Mouse (Mus musculus): ENCODE measurements around the gene Rwdd1.

Gene Rwdd1

DNA sequence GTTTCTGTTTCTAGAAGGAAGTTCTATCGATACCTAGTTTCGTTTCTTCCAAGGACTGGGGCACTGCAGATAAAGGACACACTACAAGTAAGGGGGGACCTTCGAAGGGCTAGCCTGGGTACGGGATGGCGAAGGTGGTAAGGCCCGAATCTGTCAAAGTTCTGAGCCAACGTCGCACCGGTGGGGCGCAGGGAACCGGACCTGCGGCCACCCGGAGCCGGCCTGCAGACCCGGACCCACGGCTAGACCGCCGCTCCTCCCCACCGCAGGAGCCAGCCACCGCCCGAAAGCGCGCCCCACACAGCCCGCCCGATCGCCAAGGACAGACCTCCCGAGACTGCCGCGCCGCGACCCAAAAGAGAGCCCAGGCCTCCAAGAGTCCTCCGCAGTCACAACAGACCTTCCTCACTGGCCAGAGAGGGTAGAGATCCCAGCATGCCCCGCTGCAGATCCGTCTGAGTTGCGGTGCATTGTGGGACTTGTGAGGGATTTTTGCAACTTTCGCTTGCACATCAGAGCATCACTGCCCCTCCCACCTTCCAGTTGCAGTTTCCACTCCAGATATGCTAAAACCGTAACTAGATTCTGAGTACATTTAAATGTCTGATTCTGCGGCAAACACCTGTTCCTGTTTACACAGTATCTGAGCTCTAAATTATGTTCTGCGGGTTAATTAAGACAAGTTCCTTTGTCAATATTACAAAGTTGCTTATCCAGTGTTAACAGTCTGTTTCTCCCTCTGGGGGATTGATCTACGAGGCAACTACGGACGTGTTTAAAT lies 68.4 kb downstream of the Rwdd1 start, which contains the start of gene Zup1:
Gene Zup1, minus strand, starts transcription at position 467 of the 781 bp plus-strand sequence.
- POLR2A ChIA-PET, result interaction anchor here in 2 of 4 experiments (0.5 to 2.7 kb wide), 6 partner anchors 9 to 134 kb away, joined by 3 to 15 read pairs (median 4); partner anchors contain the start of gene Rwdd1 (in 1 of the 2)
- CTCF ChIA-PET, result interaction anchor here in 1 of 4 experiments (0.7 kb wide), 1 partner anchor 40 kb away, joined by 3 read pairs; no protein-coding TSS in a partner anchor
